Mouse (Mus musculus) olfactory bulb, adult 2 months (tissue): Measurements from ENCODE around the gene Macrod1. TPM values are rescaled to one million over a fixed set of nuclear protein-coding genes. Genes with fewer than 3 reads are reported as not detected.

Experiments
- H3K27ac ChIP-seq: fragments of 200-500 bp; 2 replicates; pipeline ENCODE4 v1.5.1; 2012; ENCODE audit warnings: low read depth, low read length; ENCODE audit not compliant: insufficient read depth
- H3K4me1 ChIP-seq: fragments of 200-500 bp; 2 replicates; pipeline ENCODE4 v1.6.1; 2012; ENCODE audit warnings: low read length; ENCODE audit not compliant: control insufficient read depth, insufficient read depth
- H3K4me3 ChIP-seq: fragments of 200-500 bp; 2 replicates; pipeline ENCODE4 v1.5.1; 2012; ENCODE audit warnings: mild to moderate bottlenecking, low read depth, low read length, moderate library complexity; ENCODE audit not compliant: insufficient read depth
- CTCF ChIP-seq: fragments of 200-500 bp; IDR thresholded peaks from 2 replicates; pipeline ENCODE4 v1.5.1; 2012; ENCODE audit warnings: low read depth, mild to moderate bottlenecking, low read length, moderate library complexity; ENCODE audit not compliant: insufficient read depth
- POLR2A ChIP-seq: fragments of 200-500 bp; IDR thresholded peaks from 2 replicates; pipeline ENCODE4 v1.6.1; 2012; ENCODE audit warnings: mild to moderate bottlenecking, low read depth, low read length, moderate library complexity; ENCODE audit not compliant: insufficient read depth
- WGBS: fragments of 180-500 bp; shearing (Covaris S2); methylation state at CpG from one replicate; pipeline ENCODE4 v1.1.7; 2018; 5-methylcytosine and 5-hydroxymethylcytosine counted together
- polyA plus RNA-seq: library from polyadenylated mRNA; stranded (reverse); fragments of >200 nt; gene quantifications from 2 replicates; pipeline ENCODE4 v1.2.4, GENCODE M21; 2012; ENCODE audit warnings: low replicate concordance; ENCODE audit not compliant: missing spikeins, insufficient read depth, insufficient read length

Gene Macrod1
- polyA plus RNA-seq, 1 experiment, result not detected

DNA sequence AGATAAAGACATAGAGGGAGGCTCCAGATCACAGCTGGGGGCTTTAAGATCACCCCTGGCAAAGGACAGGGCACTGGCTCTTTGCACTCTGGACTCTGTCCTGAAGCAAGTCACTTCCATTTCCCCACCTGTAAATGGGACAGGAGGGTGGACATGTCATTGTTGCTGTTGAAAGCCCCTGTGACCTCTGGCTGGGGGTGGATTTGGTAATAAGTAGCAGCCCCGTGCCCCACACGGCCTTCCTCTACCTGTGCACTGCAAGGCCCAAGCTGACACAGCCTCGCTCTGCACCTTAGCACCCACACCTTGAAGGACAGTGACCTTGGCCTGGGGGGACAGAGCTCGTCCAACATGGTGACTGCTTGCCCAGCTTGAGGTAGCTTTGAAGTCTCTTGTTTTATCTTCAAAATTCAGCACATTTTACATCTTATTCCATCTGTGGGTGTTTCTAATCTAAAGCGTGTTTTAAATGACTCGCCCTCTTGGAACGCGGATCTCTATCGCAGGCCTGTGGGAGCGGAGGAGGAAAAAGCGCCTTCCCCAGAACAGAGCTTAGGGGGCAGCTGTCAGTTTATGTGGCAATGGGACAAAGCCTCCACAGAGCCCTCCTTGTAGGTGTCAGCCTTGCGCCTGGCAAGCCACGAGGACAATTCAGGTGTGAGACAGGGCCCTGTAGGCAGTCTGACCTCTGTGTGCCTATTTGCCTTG, 121.3 kb downstream of the Macrod1 start:
- H3K4me1 ChIP-seq, result peaks cover 27% of the 10 kb centered on the region
- TF ChIP-seq CTCF (no peak), POLR2A (no peak)
- 70% methylated on average over 13 of the region's 13 CpGs for whole genome bisulfite sequencing
- no peak overlapping the region for H3K4me3 ChIP-seq
- H3K27ac ChIP-seq, result no peak overlapping the region

DNA sequence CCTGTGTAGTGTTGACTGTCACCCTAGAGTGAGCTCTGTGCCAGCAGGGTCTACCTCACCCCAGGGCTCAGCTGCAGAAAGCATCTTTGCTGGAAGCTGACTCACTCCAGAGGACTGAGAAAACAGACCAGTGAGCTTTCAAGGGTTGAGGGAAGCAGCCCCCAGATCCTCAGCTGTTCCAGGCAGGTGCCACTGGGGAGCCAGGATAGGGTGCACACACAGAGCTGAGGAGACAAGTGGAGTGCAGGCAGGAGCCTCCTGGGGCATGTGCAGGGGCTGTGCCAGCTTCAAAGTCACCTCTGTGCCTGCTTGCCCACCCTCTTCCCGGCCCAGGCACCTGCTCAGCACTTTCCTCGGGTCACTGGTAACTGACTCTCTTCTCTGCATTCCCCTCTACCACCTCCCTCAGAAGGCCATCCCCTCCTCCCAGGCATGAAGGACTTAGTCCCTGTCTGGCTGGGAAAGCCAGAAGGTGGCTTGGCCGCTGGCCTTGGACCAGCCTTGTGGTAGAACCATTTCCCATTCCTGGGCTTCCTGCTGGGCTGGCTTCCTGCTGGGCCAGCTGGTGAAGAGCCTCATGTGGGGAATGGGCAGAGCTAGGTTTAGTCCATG, 122.3 kb downstream of the Macrod1 start:
- H3K4me3 ChIP-seq, result no peak overlapping the region
- peaks cover 27% of the 10 kb centered on the region for H3K4me1 ChIP-seq
- TF ChIP-seq POLR2A, result no peak
- TF ChIP-seq CTCF, result no peak
- WGBS, result 58% methylated on average over 3 of the region's 3 CpGs
- no peak overlapping the region for H3K27ac ChIP-seq

DNA sequence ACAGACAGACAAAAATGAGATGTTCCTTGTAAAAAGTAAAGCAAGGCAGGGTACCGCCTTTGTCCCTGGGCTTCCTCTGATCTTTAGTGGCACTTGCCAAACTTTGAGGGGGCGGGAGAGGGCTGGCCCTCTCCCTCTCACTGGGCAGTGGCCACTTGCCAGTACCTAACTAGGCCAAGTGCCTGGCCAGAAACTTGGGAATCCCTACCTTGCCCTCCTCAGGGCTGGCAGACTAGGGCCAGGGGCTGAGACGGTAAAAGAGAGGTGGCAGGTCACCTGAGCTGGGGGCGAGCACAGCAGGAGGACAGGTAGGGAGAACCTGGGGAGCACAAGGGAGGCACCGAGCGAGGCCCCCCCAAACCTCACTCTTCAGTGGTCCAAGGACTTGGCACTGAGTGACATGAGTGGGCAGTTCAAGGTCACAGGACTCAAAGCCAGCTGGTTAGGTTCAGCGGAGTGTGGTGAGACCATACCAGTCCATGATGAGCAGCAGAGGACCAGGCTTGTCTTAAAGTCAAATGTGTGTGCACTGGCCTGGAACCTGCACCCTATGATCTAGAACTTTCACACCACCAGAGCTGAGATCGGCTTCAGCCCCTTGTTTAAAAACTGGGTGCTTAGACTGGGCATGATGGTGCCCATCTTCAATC, 124.3 kb downstream of the Macrod1 start:
- peaks cover 27% of the 10 kb centered on the region for H3K4me1 ChIP-seq
- 67% methylated on average over 8 of the region's 8 CpGs for WGBS

DNA sequence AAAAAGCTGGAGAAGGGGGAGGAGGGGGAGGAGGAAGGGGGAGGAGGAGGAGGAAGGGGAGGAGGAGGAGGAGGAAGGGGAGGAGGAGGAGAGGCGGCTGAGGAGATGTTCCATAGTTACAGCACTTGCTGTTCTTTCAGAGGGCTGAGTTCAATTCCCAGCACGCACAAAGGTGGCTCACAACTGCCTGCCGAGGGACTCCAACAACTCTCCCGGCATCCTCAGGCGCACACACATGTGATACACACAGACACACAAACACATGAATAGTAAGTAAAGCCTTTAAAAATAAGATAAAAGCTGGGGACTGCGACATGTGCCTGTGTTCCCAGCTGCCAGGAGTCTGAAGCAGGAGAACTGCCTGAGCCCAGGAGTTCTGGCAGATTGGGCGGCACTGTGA, 124.9 kb downstream of the Macrod1 start:
- H3K27ac ChIP-seq, result no peak overlapping the region
- WGBS, result 59% methylated on average over 7 of the region's 7 CpGs
- no peak for TF ChIP-seq POLR2A
- no peak overlapping the region for H3K4me3 ChIP-seq
- H3K4me1 ChIP-seq, result peaks cover 27% of the 10 kb centered on the region

More for the DNA sequence above, 124.3 kb downstream of the Macrod1 start:
- Histone ChIP-seq H3K27ac (no peak overlapping the region), H3K4me3 (no peak overlapping the region)
- TF ChIP-seq POLR2A, result no peak
- no peak for TF ChIP-seq CTCF

DNA sequence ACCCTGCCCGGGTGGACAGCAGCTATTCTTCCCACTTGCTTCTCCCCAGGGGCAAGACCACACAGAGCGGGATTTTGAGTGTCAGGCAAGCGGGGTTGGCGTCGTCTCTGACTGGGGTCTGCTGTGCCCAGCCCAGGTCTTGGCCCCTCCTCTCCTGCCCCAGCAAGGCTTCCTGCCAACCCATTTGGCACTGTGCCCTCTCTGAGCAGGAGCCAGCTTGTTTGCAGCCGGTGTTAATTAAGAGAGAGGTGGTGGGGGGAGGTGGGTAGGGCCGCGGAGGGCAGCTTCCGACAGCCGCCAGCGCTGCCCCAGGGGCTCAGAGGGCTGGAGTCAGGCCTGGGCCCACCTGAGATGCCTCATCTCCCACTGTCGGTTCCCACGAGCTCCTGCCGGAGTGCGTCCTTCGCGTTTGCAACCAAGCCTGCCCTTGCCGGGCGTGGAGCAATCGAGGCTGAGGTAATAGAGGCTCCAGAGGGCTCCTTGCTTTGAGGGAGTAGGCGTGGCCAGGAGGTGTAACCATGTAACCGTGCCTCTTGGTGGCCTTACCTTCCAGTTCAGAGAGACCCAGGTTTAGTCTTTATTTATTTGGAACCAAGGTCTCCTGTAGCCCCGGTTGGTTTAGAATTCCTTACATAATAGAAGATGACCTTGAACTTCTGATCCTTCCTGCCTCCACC, 125.8 kb downstream of the Macrod1 start:
- TF ChIP-seq POLR2A (no peak), CTCF (no peak)
- peaks cover 33% of the 10 kb centered on the region for H3K4me1 ChIP-seq
- H3K4me3 ChIP-seq, result no peak overlapping the region; the same call in 1 of the 2 replicates
- H3K27ac ChIP-seq, result no peak overlapping the region
- WGBS, result 29% methylated on average over 23 of the region's 23 CpGs

DNA sequence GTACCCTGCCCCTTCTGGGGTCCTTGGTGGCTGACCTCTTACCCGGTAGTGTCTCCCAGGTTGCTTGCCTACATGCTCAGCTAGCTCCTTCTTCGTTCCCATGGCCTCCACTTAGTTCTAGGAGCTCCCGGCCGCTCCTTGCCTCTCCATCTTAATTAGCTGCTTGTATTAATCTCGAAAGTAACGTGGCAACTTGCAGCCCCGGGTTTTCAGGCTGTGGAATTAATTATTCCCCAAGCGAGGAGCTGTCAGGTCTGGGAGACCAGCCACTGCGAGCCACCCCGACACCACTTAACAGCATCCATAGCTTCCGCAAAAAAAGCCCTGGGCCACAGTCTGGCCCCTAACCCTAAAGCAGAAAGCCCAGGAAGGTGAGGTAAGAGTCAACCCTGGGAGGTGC, 126.8 kb downstream of the Macrod1 start:
- Histone ChIP-seq H3K4me3 (no peak overlapping the region), H3K4me1 (peaks cover 27% of the 10 kb centered on the region), H3K27ac (no peak overlapping the region)
- WGBS, result 62% methylated on average over 11 of the region's 11 CpGs
- TF ChIP-seq CTCF (no peak), POLR2A (no peak)

DNA sequence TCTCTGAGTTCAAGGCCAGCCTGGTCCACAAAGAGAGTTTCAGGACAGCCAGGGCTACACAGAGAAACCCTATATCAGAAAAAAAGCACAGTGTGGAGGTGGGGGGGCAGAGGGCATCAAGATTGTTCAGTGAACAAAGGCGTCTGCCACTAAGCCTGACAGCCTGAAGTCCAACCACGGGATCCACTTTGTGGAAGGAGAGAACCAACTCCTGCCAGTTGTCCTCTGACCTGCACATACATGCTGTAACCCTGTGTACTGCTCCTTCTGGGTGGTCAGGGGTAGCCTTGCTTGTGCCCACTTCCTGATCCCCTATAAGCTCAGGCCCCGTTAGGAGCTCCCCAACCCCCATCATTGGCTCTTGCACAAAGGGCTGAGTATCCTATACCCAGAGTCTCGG, 128.4 kb downstream of the Macrod1 start:
- H3K4me1 ChIP-seq, result peaks cover 18% of the 10 kb centered on the region
- no peak overlapping the region for H3K27ac ChIP-seq
- H3K4me3 ChIP-seq, result no peak overlapping the region
- no peak for TF ChIP-seq CTCF
- no peak for TF ChIP-seq POLR2A
- 84% methylated on average over 4 of the region's 4 CpGs for WGBS

DNA sequence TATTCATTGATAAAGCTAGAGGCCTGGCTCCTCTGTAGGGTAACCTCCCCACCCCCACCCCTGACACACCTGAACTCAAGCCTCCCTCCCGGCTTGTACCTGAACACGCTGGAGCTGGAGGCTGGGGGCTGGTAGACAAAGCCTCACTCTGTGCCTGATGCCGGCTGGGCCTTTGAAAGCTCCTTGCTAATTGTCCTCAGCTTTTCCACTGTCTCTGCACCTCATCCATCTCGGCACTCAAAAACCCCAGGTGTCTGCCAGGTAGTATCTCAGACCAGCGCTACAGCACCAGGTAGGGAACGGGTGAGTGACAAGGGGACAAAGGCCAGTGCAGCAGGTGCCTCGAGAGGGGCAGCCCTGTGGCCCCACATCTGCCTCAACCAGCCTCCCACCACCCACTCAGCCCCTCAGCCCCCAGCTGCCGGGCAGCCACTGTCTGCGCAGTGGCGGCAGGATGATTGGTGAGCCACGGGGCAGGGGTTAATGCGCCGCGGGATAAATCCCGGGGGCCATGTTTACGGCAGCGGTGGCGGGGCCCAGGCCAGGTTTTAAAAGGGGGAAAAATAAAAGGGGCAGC, 129.2 kb downstream of the Macrod1 start:
- 60% methylated on average over 18 of the region's 18 CpGs for WGBS
- Histone ChIP-seq H3K4me1 (peaks cover 18% of the 10 kb centered on the region), H3K4me3 (no peak overlapping the region), H3K27ac (no peak overlapping the region)
- TF ChIP-seq CTCF (no peak), POLR2A (no peak)

DNA sequence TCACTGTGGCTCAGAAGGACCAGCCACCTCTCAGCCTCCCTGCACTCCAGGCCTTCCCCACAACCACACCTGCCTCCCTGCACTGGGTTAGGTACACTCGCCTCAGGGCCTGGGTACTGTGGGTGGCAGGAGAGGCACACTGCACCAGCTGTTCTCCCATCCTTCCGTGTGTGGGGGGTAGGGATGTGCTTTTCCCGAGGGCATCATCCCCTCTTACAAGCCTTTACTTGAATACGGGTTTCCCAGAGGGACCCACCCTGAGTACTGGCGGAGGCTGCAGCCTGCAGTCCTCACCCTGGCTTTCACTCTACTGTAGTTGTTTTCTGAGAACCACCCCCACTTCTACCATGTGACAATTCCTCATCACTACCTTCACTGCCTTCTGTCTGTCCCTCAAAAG, 130.5 kb downstream of the Macrod1 start:
- TF ChIP-seq POLR2A (no peak), CTCF (no peak)

More for the DNA sequence above, 130.5 kb downstream of the Macrod1 start:
- H3K4me3 ChIP-seq, result no peak overlapping the region
- 56% methylated on average over 5 of the region's 5 CpGs for WGBS
- H3K4me1 ChIP-seq, result peaks cover 12% of the 10 kb centered on the region
- H3K27ac ChIP-seq, result no peak overlapping the region
